Mouse (Mus musculus): ENCODE results near the gene Glud1. TPM values are rescaled to one million over a fixed set of nuclear protein-coding genes. Genes with fewer than 3 reads are reported as not detected.

The Glud1 gene
- polyA plus RNA-seq, 1 experiment from 2014 or later, result 65.6 TPM

DNA sequence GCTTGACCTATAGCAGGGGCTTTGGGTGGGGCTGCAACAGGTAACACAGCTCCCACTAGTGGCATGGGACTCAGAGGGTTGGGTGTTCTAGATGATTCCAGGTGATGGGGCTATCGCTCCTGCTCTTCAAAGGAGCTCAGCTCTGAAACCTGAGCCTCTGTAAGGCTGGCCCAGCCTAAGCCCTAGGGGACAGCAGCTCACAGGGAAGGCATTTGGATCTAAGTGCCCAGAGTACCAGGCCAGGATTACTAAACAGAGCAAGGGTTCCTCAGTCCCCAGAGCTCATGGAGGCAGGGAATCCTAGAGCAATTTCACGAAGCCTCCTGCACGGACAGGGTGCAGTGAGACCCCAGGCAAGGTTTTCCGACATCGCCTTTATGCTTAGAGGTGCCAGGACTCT, 65.4 kb downstream of the Glud1 start:
- no peak for DNase-seq (ENCODE audit: low spot score)

DNA sequence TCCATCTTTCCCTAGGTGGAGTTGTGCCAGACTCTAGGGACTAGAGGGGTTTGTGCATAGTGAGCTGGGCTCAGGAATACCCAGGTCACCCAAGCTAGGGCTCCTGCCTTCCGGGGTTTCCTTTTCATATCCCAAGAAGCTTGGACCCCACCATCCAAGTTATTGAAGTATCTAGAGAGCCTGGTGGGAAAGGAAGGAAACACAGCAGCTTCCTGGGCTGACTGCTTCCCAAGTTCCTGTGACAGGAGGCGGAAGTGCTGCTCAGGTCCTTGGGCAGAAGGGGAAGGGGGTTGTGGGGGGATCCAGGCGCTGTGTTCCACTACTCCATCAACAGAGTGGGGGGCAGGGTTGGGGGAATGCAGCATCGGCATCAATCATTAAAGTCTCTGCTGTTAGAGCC, 66.6 kb downstream of the Glud1 start:
- DNase-seq (ENCODE audit: low spot score), result no peak

DNA sequence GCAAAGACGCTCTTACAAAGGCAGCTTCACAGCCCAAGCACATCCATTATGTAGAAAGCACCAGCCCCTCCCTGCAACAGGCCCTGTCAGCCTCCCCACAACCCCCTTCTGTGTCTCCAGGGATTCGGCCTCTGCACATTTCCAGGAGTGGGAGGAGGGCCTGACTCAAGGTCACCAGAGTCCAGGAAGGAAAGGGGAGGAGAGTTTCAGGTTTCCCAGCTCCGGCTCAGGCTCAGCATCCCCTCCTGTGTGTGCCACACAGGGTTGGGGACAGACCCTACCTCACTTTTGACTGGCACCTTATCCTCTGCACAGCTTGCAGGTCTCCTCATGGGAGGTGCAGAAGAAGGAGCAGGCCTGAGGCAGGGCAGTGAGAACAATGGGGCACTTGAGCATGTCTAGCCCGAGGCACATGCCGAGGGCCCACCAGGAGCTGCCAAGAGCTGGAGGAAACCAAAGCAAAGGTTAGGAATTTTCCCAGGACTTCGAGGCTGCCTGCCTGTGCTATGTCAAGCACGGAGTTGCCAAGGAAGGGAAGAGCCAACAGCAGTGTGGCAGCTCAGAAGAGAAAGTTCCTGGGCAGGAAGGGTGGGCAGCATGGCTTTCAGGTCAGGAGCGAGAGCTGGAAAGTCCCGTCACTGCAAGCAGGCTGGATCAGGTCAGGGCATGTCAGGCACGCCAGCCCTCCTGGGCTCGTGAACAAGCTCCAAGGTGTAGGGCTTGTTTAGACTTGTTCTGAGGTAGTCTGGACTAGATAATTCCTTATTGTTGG, 68.2 kb downstream of the Glud1 start:
- no peak for DNase-seq (ENCODE audit: low spot score)

DNA sequence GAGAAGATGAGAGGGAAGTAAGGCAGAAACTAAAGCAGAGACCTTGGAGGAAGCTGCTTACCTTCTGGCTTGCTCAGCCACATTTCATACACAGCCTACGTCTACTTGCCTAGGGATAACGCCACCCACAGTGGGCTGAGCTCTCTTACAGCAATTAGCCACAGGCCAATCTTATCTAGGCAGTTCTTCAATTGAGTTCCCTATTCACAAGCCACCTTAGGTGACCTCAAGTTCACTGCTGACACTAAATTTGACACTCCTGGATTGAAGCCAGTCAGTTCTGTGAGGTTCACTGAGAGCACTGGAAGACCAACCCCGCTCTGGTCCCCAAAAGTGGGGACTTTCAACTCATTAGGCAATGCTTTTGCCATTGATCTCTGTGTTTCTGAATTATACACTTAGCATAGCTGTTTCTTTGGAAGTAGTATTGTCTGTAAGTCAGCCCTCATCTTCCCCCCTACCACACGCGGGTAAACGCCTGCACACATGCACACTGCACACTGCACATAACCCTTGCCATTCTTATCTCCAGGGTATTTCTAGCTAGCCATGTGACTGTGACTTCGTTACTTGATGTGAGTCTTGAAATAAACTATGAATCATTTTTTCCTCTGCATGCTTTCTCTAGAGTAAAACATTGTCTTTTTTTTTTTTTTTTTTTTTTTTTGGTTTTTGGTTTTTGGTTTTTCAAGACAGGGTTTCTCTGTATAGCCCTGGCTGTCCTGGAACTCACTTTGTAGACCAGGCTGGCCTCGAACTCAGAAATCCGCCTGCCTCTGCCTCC, 72.6 kb downstream of the Glud1 start:
- DNase-seq (ENCODE audit: low spot score), result no peak

DNA sequence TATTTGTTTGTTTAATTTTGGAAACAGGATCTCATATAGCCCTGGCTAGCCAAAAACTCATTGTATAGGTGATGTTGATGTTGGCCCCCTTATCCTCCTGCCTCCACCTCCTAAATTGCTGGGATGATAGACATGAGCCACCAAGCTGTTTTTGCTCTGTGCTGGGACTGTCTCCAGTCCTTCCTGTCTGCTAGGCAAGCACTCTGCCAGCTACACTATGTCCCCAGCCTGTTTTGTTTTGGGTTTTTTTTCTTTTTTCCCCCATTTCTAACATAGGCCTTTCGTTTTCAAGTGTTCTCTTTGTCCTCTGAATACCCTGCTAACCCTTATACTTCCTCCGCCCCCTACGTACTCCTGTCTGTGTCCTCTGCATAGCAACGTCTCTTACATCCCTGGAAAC, 82.8 kb downstream of the Glud1 start:
- DNase-seq (ENCODE audit: low spot score), result no peak

Other genes starting within 250 kb of the Glud1 start
- gene Anxa8, start 224.7 kb upstream of the Glud1 start, polyA plus RNA-seq (2015; fragmentation: Nextera tagmentation; extraction: Ambion mirVana), result 20.5 and 22.8 TPM in 2 replicates
- 0.22 TPM in 1 of 2 replicates, not detected in the other for gene A630023A22Rik, start 208.0 kb upstream of the Glud1 start, polyA plus RNA-seq (2015; fragmentation: Nextera tagmentation; extraction: Ambion mirVana)
- 0.08 TPM in 1 of 2 replicates, not detected in the other for gene Npy4r, start 158.2 kb upstream of the Glud1 start, polyA plus RNA-seq (2015; fragmentation: Nextera tagmentation; extraction: Ambion mirVana)
- gene Gprin2, start 109.1 kb upstream of the Glud1 start, polyA plus RNA-seq (2015; fragmentation: Nextera tagmentation; extraction: Ambion mirVana), result 0.09 and 0.14 TPM in 2 replicates
- gene Syt15, start 91.1 kb upstream of the Glud1 start, polyA plus RNA-seq (2015; fragmentation: Nextera tagmentation; extraction: Ambion mirVana), result 0.22 and 0.38 TPM in 2 replicates
- gene Shld2, start 234 bp upstream of the Glud1 start, polyA plus RNA-seq (2015; fragmentation: Nextera tagmentation; extraction: Ambion mirVana), result 16.5 and 22.6 TPM in 2 replicates
- 2.7 and 4.5 TPM in 2 replicates for gene Fam25c, start 44.7 kb downstream of the Glud1 start, polyA plus RNA-seq (2015; fragmentation: Nextera tagmentation; extraction: Ambion mirVana)
- gene Sncg, start 64.1 kb downstream of the Glud1 start, polyA plus RNA-seq (2015; fragmentation: Nextera tagmentation; extraction: Ambion mirVana), result 7.8 and 8.4 TPM in 2 replicates
- 2.9 and 3.3 TPM in 2 replicates for gene Mmrn2, start 64.7 kb downstream of the Glud1 start, polyA plus RNA-seq (2015; fragmentation: Nextera tagmentation; extraction: Ambion mirVana)
- gene Bmpr1a, start 192.6 kb downstream of the Glud1 start, polyA plus RNA-seq (2015; fragmentation: Nextera tagmentation; extraction: Ambion mirVana), result 8.2 and 8.3 TPM in 2 replicates
- gene 9230112D13Rik, start 212.1 kb downstream of the Glud1 start, polyA plus RNA-seq (2015; fragmentation: Nextera tagmentation; extraction: Ambion mirVana), result not detected in 2 replicates